Mouse (Mus musculus): ENCODE measurements at regions not wholly inside any gene's neighbourhood (a gene's known extent, or its start where the extent isn't known, plus 50 kb on each side); places are given as distances from the start of the nearest gene placed in this dataset.

GRCm38 (mm10) chr3:52527010-52527754, 259.0 kb downstream of the Foxo1 start:
- TF ChIP-seq POLR2A (IDR thresholded peaks at IDR 0.05; ENCODE audit: borderline replicate concordance, low read depth, low read length) (no peak), CTCF (IDR thresholded peaks at IDR 0.05; ENCODE audit: low read depth, low read length) (no peak)

Measured in bone marrow macrophage, adult 2 months (primary cell).